Mouse (Mus musculus) cerebellum, adult 2 months (tissue): Measurements from ENCODE around the gene Plpp1. TPM values are rescaled to one million over a fixed set of nuclear protein-coding genes. Genes with fewer than 3 reads are reported as not detected.
A peak's percentile ranks its signal among the peaks of the same experiment; 100 is the strongest.

Source experiments
- DNase-seq, 2 experiments: peaks; one replicate each; pipeline ENCODE4 v3.0.0; 2021
- H3K27ac ChIP-seq: fragments of 200-500 bp; 2 replicates; pipeline ENCODE4 v1.5.1; 2012; ENCODE audit warnings: low read length, control low read depth, inconsistent platforms; ENCODE audit not compliant: insufficient read depth
- H3K27me3 ChIP-seq: fragments of 200-500 bp; 2 replicates; pipeline ENCODE4 v1.6.1; 2012; ENCODE audit warnings: inconsistent platforms, mild to moderate bottlenecking, low read length, moderate library complexity; ENCODE audit not compliant: control insufficient read depth, insufficient read depth
- H3K4me1 ChIP-seq: fragments of 200-500 bp; 2 replicates; pipeline ENCODE4 v1.6.1; 2011; ENCODE audit warnings: low read length; ENCODE audit not compliant: control insufficient read depth, insufficient read depth
- H3K4me3 ChIP-seq: fragments of 200-500 bp; replicated peaks from 2 replicates; pipeline ENCODE3; 2011; ENCODE audit warnings: mild to moderate bottlenecking, low read depth, low read length, control low read depth; ENCODE audit not compliant: insufficient read depth
- CTCF ChIP-seq: fragments of 200-500 bp; IDR thresholded peaks from 2 replicates; pipeline ENCODE4 v1.5.1; 2011; ENCODE audit warnings: low read depth, mild to moderate bottlenecking, control low read depth, low read length, moderate library complexity, borderline replicate concordance; ENCODE audit not compliant: insufficient read depth
- POLR2A ChIP-seq: fragments of 200-500 bp; IDR thresholded peaks from 2 replicates; pipeline ENCODE4 v1.6.1; 2011; ENCODE audit warnings: low read length, control low read depth, borderline replicate concordance; ENCODE audit not compliant: insufficient read depth
- WGBS: fragments of 180-500 bp; shearing (Covaris S2); methylation state at CpG from one replicate; pipeline ENCODE4 v1.1.7; 2018; 5-methylcytosine and 5-hydroxymethylcytosine counted together
- polyA plus RNA-seq: library from polyadenylated mRNA; depleted of rRNA; stranded (reverse); fragments of >200 nt; gene quantifications from 2 replicates; pipeline ENCODE4 v1.2.3, GENCODE M21; 2012

Gene Plpp1
- polyA plus RNA-seq, 1 experiment: 35.2 TPM

DNA sequence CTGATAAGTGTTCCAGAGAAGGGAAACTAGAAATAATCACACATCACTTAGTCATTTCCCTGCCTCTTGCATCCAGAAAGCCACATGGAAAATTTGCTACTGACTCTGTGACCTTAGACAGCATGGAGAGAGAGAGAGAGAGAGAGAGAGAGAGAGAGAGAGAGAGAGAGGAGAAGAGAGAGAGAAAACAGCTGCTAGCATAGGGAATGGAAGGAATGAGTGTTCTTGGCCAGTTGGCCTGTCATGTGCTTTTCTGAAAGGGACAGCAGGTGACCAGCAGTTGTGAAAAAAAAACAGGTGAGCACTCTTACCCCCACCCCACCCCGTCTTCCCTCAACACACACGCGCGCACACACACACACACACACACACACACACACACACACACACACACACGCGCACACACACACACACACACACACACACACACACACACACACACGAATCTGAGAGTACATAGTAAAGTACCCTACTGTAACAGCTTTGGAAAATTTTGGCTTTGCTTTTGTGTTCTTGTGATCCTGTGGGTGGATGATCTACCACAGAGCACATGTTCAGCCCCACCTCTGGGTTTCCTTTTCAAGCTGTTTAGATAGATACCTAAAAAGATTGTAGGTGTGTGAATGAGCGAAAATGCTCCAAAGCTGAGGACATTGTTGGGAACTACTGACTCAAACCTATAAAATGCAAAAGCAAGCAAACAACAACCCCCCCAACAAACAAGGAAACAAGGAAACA lies 23.5 kb downstream of the Plpp1 start:
- TF ChIP-seq CTCF: no peak
- H3K4me1 ChIP-seq: no peaks in the 10 kb centered on the region
- H3K27me3 ChIP-seq: no peaks in the 10 kb centered on the region
- no peak for DNase-seq
- WGBS: 84% methylated on average over 8 of the region's 8 CpGs
- H3K4me3 ChIP-seq: no peak overlapping the region
- no peak overlapping the region for H3K27ac ChIP-seq

DNA sequence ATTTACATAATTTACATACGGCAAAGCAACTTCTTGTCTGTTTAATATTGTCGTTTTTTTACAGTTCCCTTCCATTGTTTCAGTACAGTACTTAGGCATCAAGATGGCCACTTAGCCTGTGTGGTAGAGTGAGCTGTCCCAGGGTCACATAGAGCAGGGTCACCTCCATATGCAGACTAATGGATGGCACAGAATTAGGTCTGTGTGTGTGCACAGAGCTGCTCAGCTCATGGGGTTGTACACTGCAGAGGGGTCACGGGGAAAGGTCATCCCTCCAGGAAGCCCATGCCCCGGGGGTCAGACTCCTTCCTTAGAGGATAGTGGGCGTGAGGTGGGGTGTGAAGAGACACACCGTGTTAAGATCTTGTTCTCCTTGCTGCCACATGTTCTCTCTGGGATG lies 24.9 kb downstream of the Plpp1 start:
- no peak for DNase-seq
- 67% methylated on average over 6 of the region's 6 CpGs for WGBS
- Histone ChIP-seq H3K4me3 (no peak overlapping the region), H3K27ac (no peak overlapping the region), H3K27me3 (no peaks in the 10 kb centered on the region), H3K4me1 (no peaks in the 10 kb centered on the region)
- no peak for TF ChIP-seq CTCF
- no peak for TF ChIP-seq POLR2A

DNA sequence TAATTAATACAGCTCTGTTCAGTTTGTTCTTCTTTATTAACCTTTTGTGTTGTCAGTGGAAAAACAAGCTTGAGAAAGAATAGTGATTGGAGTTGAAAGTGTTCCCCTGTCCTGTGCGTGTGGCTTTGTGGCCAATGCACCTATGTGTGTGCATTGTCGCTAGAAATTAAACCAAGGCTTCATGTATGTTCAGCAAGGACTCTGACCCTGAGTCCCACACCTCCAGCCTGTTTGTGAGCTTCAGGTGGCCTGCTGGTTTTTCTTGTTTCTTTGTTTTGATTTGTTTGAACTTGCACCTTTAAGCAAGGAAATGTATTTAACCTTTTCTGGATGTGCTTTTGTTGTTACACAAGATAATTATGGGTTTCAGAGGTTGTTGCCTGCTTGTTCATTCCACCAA lies 29.0 kb downstream of the Plpp1 start:
- peaks cover 4% of the 10 kb centered on the region; the same call in 1 of the 2 replicates for H3K4me1 ChIP-seq
- H3K27ac ChIP-seq: no peak overlapping the region
- H3K4me3 ChIP-seq: no peak overlapping the region
- TF ChIP-seq CTCF (no peak), POLR2A (no peak)
- over 99% methylated on average over 2 of the region's 2 CpGs for WGBS
- DNase-seq: no peak
- no peaks in the 10 kb centered on the region for H3K27me3 ChIP-seq

DNA sequence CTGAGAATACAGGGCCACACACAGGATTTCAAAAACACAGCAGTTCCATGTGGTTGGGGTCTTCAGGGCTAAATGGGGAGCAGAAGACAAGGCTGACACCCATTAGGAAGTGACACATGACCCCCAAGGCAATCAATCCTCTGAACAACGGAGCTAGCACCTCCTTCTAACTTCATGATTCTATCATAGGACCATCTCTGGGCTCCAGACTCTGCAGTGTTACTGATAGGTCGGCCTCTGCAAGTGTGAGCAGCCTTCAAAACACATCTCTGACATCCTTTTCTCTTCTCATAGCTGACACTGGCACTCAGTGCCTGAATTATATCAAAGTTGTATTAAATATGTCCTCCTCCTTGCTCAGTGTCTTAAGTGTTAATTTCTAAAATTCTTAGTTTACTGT lies 32.0 kb downstream of the Plpp1 start:
- Histone ChIP-seq H3K27ac (no peak overlapping the region), H3K27me3 (no peaks in the 10 kb centered on the region), H3K4me3 (no peak overlapping the region), H3K4me1 (peaks cover 15% of the 10 kb centered on the region; the same call in 1 of the 2 replicates)
- DNase-seq: no peak
- TF ChIP-seq CTCF (no peak), POLR2A (no peak)
- 87% methylated on average over 2 of the region's 2 CpGs for WGBS

DNA sequence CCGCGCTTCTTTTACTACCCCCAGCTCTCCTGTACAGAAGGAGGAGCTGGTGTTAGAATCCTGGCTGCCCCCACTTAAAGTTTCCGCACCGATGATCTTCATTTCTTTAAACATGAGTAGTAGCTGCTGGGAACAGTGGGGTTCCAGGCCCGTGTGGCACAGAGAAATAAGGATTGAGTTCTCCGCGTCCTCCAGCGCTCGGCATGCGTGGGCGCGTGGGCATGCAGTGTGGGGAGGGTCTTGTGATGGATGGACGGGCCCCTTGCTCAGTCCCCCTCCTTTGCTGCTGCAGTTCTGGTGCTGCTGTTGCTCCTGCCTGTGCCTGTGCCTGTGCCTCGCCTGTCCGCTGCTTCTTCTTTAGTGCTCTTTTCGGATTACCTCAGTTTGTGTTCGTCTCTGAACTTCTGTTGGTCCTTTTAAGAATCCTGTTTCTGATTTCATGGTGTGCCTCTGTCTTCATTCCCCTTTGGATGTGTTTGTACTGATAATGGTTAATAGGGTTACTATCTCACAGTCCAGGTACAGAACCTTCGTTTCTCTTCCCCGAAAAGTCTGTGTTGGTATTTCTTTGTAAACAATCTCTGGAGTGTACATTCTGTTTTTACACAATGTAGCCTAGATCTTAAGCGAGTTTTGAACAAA lies 32.8 kb downstream of the Plpp1 start:
- no peaks in the 10 kb centered on the region for H3K27me3 ChIP-seq
- H3K4me3 ChIP-seq: peak overlapping the region; percentile 9
- 33% methylated on average over 20 of the region's 20 CpGs for WGBS
- DNase-seq: peak; percentile 15 to 28
- no peak overlapping the region for H3K27ac ChIP-seq
- H3K4me1 ChIP-seq: peaks cover 15% of the 10 kb centered on the region; the same call in 1 of the 2 replicates
- TF ChIP-seq POLR2A: no peak
- TF ChIP-seq CTCF: no peak

DNA sequence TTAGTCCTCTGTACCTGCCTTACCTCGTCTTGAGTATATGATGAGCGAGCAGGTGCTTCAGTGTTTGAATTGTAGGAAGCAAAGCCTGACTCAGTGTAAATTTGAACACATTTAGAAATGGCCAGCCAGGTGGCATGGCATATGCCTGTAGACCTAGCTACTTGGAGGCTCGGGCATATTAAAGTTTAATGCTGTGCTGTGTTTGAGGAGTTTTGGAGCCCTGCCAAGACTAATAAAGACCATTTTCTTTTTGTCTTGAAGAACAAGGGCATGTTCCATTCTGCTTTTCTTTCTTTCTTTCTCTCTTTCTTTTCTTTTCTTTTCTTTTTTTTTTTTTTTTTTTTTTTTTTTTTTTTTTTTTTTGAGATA lies 33.3 kb downstream of the Plpp1 start:
- WGBS: 22% methylated on average over 3 of the region's 3 CpGs
- DNase-seq: peak; percentile 18 to 33
- Histone ChIP-seq H3K27me3 (no peaks in the 10 kb centered on the region), H3K4me3 (no peak overlapping the region), H3K4me1 (peaks cover 15% of the 10 kb centered on the region; the same call in 1 of the 2 replicates), H3K27ac (no peak overlapping the region)
- TF ChIP-seq POLR2A (no peak), CTCF (no peak)

DNA sequence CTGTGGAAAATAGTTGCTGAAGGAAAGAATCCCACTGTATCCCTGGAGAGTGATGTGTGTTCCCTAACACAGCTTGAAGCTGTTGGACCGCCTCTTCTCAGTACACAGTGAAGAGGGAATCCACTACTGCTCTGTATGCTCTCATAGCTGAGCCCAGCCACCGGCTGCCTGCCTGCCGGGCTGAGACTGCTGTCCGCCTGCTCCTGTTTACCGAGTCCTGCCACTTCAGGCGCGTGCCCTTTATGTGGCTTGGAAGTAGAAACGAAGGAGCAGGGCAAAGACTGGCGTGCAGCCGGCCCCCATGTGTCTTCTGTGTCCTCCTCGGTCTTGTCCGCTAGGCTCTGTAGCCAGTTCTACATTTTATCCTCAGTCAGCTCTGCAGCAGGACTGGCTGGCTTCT lies 34.5 kb downstream of the Plpp1 start:
- TF ChIP-seq CTCF: no peak
- no peak for TF ChIP-seq POLR2A
- H3K4me1 ChIP-seq: peaks cover 15% of the 10 kb centered on the region; the same call in 1 of the 2 replicates
- peak; percentile 26 to 44 for DNase-seq
- H3K27me3 ChIP-seq: no peaks in the 10 kb centered on the region
- H3K4me3 ChIP-seq: peak overlapping the region; percentile 36
- no peak overlapping the region for H3K27ac ChIP-seq
- WGBS: 19% methylated on average over 12 of the region's 12 CpGs

DNA sequence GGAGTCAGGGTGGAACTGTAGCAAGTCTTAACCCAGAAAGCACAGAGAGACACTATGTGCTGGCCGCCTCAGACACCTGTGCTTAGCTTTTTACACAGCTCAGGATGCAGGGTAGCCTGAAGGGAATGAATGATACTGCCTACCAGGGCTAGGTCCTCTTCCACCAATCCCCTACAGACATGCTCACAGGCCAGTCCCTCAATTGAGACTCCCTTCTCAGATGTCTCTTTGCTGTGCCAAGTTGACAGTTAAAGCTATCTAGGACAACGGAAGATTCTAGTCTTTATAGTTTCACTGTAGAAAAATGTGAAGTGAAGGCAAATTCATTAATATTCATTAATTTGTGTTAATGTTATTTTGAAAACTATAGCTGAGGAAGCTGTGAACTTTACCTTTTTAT lies 36.4 kb downstream of the Plpp1 start:
- H3K4me1 ChIP-seq: peaks cover 18% of the 10 kb centered on the region
- DNase-seq: peak in 1 of 2 experiments; percentile 13
- WGBS: 41% methylated on average over 2 of the region's 2 CpGs
- no peaks in the 10 kb centered on the region for H3K27me3 ChIP-seq
- no peak overlapping the region for H3K27ac ChIP-seq
- TF ChIP-seq CTCF: no peak
- no peak overlapping the region for H3K4me3 ChIP-seq
